Mouse (Mus musculus): ENCODE results near the gene Ints11. TPM values are rescaled to one million over a fixed set of nuclear protein-coding genes. Genes with fewer than 3 reads are reported as not detected.

Gene Ints11
- total and polyA plus RNA-seq, 3 experiments: 77.1 to 103 (median 83.9) TPM

- Histone ChIP-seq H3K4me2 (ENCODE audit: insufficient read depth, low read depth, poor library complexity, severe bottlenecking) (no peak overlapping the region), H3K9ac (ENCODE audit: insufficient read depth, low read depth) (no peak overlapping the region), H3K4me1 (ENCODE audit: control insufficient read depth in 1 of 2, insufficient read depth in 2 of 2) (0 out of 4 replicates have a peak, but pooled peaks cover 0 to 2% of the 10 kb centered on the region in 2 experiments), H3K27me3 (replicated peaks) (no peaks in the 10 kb centered on the region), H3K79me2 (replicated peaks; ENCODE audit: control insufficient read depth, extremely low read depth, insufficient read depth, poor library complexity, severe bottlenecking) (no peaks in the 10 kb centered on the region), H3K4me3 (replicated peaks in 1 of 3; ENCODE audit: low read depth in 2 of 3, low read length in 2 of 3, poor library complexity in 1 of 3) (no peak overlapping the region), H3K36me3 (replicated peaks in 1 of 2; ENCODE audit: control insufficient read depth in 1 of 2, insufficient read depth in 1 of 2, low read length in 1 of 2) (peaks cover 45 to 83% of the 10 kb centered on the region in 2 experiments), H3K27ac (ENCODE audit: insufficient read depth, low read depth) (no peak overlapping the region), H3K9me3 (replicated peaks; ENCODE audit: low read length) (no peaks in the 10 kb centered on the region)
- peak in 1 of 2 experiments; percentile 49; a peak in 2 of 4 replicates for TF ChIP-seq CTCF (conservative IDR thresholded peaks at IDR 0.05 in 1 of 2, IDR thresholded peaks at IDR 0.05 in 1 of 2; ENCODE audit: low read depth in 2 of 2, low read length in 2 of 2)
- no peak for TF ChIP-seq UBTF (IDR thresholded peaks at IDR 0.05; ENCODE audit: low read depth, low read length)
- TF ChIP-seq USF1 (IDR thresholded peaks at IDR 0.05; ENCODE audit: low read depth, low read length): no peak
- TF ChIP-seq POLR2AphosphoS2 (IDR thresholded peaks at IDR 0.05; ENCODE audit: low read depth, low read length): no peak
- TF ChIP-seq RAD21 (IDR thresholded peaks at IDR 0.05; ENCODE audit: low read depth, low read length): peak; percentile 39
- peak; percentile 21 for TF ChIP-seq SMC3 (IDR thresholded peaks at IDR 0.05; ENCODE audit: low read depth, low read length)
- TF ChIP-seq ZMIZ1 (IDR thresholded peaks at IDR 0.05; ENCODE audit: low read depth, low read length): no peak
- dilution Hi-C loops (cut with MboI; ENCODE audit: extremely low pct_ligation_motif_present, extremely low pct_unique_long_range_greater_than_20kb, low sequenced_read_pairs) (no loop called here), in situ Hi-C loops (cut with MboI; ENCODE audit: low pct_ligation_motif_present, low pct_unique_long_range_greater_than_20kb, low sequenced_read_pairs) (no loop called here)
- peak; percentile 45 for DNase-seq (ENCODE audit: extremely low read depth)
Measured at GRCm38 (mm10) chr4:155904318-155905102, 35.2 kb downstream of the Ints11 start.

DNA sequence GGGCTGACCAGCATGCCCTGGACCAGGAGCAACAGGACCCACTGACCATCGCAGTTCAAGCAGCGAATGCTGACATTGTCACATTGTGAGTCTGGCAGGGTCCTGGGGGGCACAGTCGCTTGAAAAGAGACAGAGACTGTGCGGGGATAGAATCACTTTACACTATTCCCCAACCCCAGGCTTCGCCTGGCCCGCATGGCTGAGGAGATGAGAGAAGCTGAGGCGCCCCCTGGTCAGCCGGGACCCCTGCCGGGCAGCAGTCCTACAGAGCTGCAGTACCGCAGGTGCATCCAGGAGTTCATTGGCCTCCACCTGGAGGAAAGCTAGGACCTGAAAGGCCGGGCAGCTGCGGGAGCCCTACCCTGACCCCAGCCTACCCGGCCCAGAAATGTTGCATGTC, 36.3 kb downstream of the Ints11 start:
- Histone ChIP-seq H3K9me3 (replicated peaks; ENCODE audit: low read length) (no peaks in the 10 kb centered on the region), H3K36me3 (replicated peaks in 1 of 2; ENCODE audit: control insufficient read depth in 1 of 2, insufficient read depth in 1 of 2, low read length in 1 of 2) (peaks cover 39 to 72% of the 10 kb centered on the region in 2 experiments), H3K4me2 (ENCODE audit: insufficient read depth, low read depth, poor library complexity, severe bottlenecking) (no peak overlapping the region), H3K9ac (ENCODE audit: insufficient read depth, low read depth) (no peak overlapping the region), H3K79me2 (replicated peaks; ENCODE audit: control insufficient read depth, extremely low read depth, insufficient read depth, poor library complexity, severe bottlenecking) (no peaks in the 10 kb centered on the region), H3K4me3 (replicated peaks in 1 of 3; ENCODE audit: low read depth in 2 of 3, low read length in 2 of 3, poor library complexity in 1 of 3) (no peak overlapping the region), H3K27ac (ENCODE audit: insufficient read depth, low read depth) (no peak overlapping the region), H3K27me3 (replicated peaks) (no peaks in the 10 kb centered on the region), H3K4me1 (ENCODE audit: control insufficient read depth in 1 of 2, insufficient read depth in 2 of 2) (0 out of 4 replicates have a peak, but pooled peaks cover 0 to 2% of the 10 kb centered on the region in 2 experiments)
- dilution Hi-C loops (cut with MboI; ENCODE audit: extremely low pct_ligation_motif_present, extremely low pct_unique_long_range_greater_than_20kb, low sequenced_read_pairs) (no loop called here), in situ Hi-C loops (cut with MboI; ENCODE audit: low pct_ligation_motif_present, low pct_unique_long_range_greater_than_20kb, low sequenced_read_pairs) (no loop called here)
- TF ChIP-seq RAD21 (IDR thresholded peaks at IDR 0.05; ENCODE audit: low read depth, low read length): no peak
- no peak for TF ChIP-seq E2F4 (IDR thresholded peaks at IDR 0.05; ENCODE audit: insufficient replicate concordance, low read depth, low read length)
- no peak for TF ChIP-seq ZC3H11A (IDR thresholded peaks at IDR 0.05; ENCODE audit: low read depth, low read length)
- TF ChIP-seq MYC (IDR thresholded peaks at IDR 0.05; ENCODE audit: low read depth, low read length): no peak
- no peak for TF ChIP-seq JUN (IDR thresholded peaks at IDR 0.05; ENCODE audit: insufficient read depth, low read depth, low read length)
- no peak for TF ChIP-seq EP300 (IDR thresholded peaks at IDR 0.05; ENCODE audit: low read length)
- no peak for TF ChIP-seq USF1 (IDR thresholded peaks at IDR 0.05; ENCODE audit: low read depth, low read length)
- TF ChIP-seq CTCF (conservative IDR thresholded peaks at IDR 0.05 in 1 of 2, IDR thresholded peaks at IDR 0.05 in 1 of 2; ENCODE audit: low read depth in 2 of 2, low read length in 2 of 2): no peak
- TF ChIP-seq POLR2A (IDR thresholded peaks at IDR 0.05; ENCODE audit: low read depth, low read length): no peak
- TF ChIP-seq KAT2A (IDR thresholded peaks at IDR 0.05; ENCODE audit: insufficient replicate concordance, low read length): no peak
- no peak for TF ChIP-seq PAX5 (IDR thresholded peaks at IDR 0.05; ENCODE audit: low read length)
- TF ChIP-seq NRF1 (IDR thresholded peaks at IDR 0.05; ENCODE audit: low read depth, low read length): no peak
- TF ChIP-seq POLR2AphosphoS2 (IDR thresholded peaks at IDR 0.05; ENCODE audit: low read depth, low read length): no peak
- no peak for TF ChIP-seq CHD1 (IDR thresholded peaks at IDR 0.05; ENCODE audit: low read depth, low read length)
- TF ChIP-seq TBP (conservative IDR thresholded peaks at IDR 0.05; ENCODE audit: low read depth, low read length): no peak
- no peak for TF ChIP-seq CHD2 (IDR thresholded peaks at IDR 0.05; ENCODE audit: low read length)
- no peak for TF ChIP-seq UBTF (IDR thresholded peaks at IDR 0.05; ENCODE audit: low read depth, low read length)
- TF ChIP-seq ZKSCAN1 (IDR thresholded peaks at IDR 0.05; ENCODE audit: borderline replicate concordance, low read depth, low read length): no peak
- no peak for TF ChIP-seq MAZ (IDR thresholded peaks at IDR 0.05; ENCODE audit: low read depth, low read length)
- no peak for TF ChIP-seq JUND (conservative IDR thresholded peaks at IDR 0.05; ENCODE audit: low read depth, low read length)
- DNase-seq (ENCODE audit: extremely low read depth): no peak

Measured in CH12.LX (cell line).